ENCODE assay signal across 18 mouse cellular contexts in the genomic region with DNA sequence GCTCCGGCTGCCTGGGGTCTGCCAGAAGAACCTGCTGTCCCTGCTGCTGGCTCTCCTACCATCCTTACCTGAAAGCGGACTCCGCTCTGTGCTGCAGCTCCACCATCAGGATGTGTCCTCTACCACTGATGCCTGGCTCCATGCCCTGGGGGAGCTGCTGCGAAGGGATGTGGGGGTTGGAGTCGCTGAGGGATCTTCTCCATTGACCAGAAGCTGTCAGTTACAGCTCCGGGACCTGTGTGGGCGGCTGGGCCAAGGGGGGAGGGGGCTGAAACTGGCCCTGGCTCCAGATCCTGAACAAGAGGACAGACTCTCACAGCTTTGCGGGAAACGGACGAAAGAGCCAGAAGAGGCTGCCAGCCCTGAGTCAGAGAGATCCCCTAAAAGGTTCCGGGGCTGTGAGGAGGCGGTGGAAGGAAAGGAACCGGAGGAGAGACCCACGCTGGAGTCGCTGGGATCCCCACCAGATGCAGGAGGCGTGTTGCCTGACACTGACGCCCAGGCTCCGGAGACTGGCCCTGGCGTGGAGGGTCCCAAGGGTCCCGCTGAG. TPM values are rescaled to one million over a fixed set of nuclear protein-coding genes. Genes with fewer than 3 reads are reported as not detected.
DNase-seq lines count a peak whose midpoint lies in the region; ATAC-seq and TF ChIP-seq lines count a peak whose summit lies in the region.
"Had no signal": no experiment of that assay in that cellular context is flagged by ENCODE, and none has a peak within 500 bp of the region (broad histone marks: within the 10 kb centered on the region; RNA-seq: fewer than 3 reads in every experiment).

No protein-coding gene starts in this region.

- H3K36me3 ChIP-seq in kidney, embryonic 14.5 days (ENCODE audit: control insufficient read depth, insufficient read depth, low read length): peaks cover 33% of the 10 kb centered on the region
- H3K36me3 ChIP-seq in neural tube, embryonic 12.5 days: peaks cover 32% of the 10 kb centered on the region
- H3K36me3 ChIP-seq in hindbrain, postnatal 0 days (ENCODE audit: insufficient read depth, low read length): peaks cover 4% of the 10 kb centered on the region; the same call in 1 of the 2 replicates

- 80% methylated on average over 20 of the region's 20 CpGs for WGBS in kidney, embryonic 14.5 days
- WGBS in neural tube, embryonic 12.5 days: 88% methylated on average over 20 of the region's 20 CpGs
- 69% methylated on average over 20 of the region's 20 CpGs for WGBS in hindbrain, postnatal 0 days

- no peak overlapping the region for H3K4me2 ChIP-seq in kidney, embryonic 14.5 days (replicated peaks; ENCODE audit: low read depth, low read length)
- no peak overlapping the region; the same call in 1 of the 2 replicates for H3K4me2 ChIP-seq in neural tube, embryonic 12.5 days (replicated peaks)
- no peak overlapping the region for H3K4me2 ChIP-seq in hindbrain, postnatal 0 days (ENCODE audit: low read depth, low read length)

- peak; percentile 45 to 67 for DNase-seq in cerebellum, postnatal 14 days
- no peak for DNase-seq in cerebellum, adult 11 months
- no peak for DNase-seq in kidney, adult 18-20 months
- no peak for DNase-seq in neural tube, embryonic 10.5 days (ENCODE audit: extremely low spot score, low spot score)
- DNase-seq in hindbrain, postnatal 0 days (ENCODE audit: low spot score): peak; percentile 31
- no peak for DNase-seq in embryo, embryonic 10.5 days (ENCODE audit: low spot score)
- DNase-seq: adrenal gland, postnatal 14 days; heart, adult 2 months; kidney, adult 9 months; layer of hippocampus, adult 9-11 months; lung, adult 2 months; right cerebral cortex, postnatal 4 days; thymus, adult 18-20 months had no signal

- H3K9me3 ChIP-seq in kidney, embryonic 14.5 days (ENCODE audit: control insufficient read depth, low read length): no peaks in the 10 kb centered on the region
- H3K9me3 ChIP-seq in neural tube, embryonic 12.5 days: no peaks in the 10 kb centered on the region
- H3K9me3 ChIP-seq in hindbrain, postnatal 0 days (ENCODE audit: low read length): no peaks in the 10 kb centered on the region

- H3K4me1 ChIP-seq in kidney, embryonic 14.5 days (ENCODE audit: control insufficient read depth, insufficient read depth, low read length): peaks cover 10% of the 10 kb centered on the region; the same call in 1 of the 2 replicates
- peaks cover 10% of the 10 kb centered on the region for H3K4me1 ChIP-seq in neural tube, embryonic 12.5 days
- H3K4me1 ChIP-seq in hindbrain, postnatal 0 days (ENCODE audit: insufficient read depth, low read length): 0 out of 2 replicates have a peak, but pooled peaks cover 5% of the 10 kb centered on the region

- no peak overlapping the region for H3K4me3 ChIP-seq in kidney, embryonic 14.5 days (ENCODE audit: low read length)
- no peak overlapping the region for H3K4me3 ChIP-seq in neural tube, embryonic 12.5 days
- no peak overlapping the region for H3K4me3 ChIP-seq in hindbrain, postnatal 0 days (ENCODE audit: low read length)
- H3K4me3 ChIP-seq: heart, adult 2 months had no signal

- no peak overlapping the region for H3K27ac ChIP-seq in kidney, embryonic 14.5 days (ENCODE audit: low read depth, low read length)
- no peak overlapping the region for H3K27ac ChIP-seq in neural tube, embryonic 12.5 days
- no peak overlapping the region for H3K27ac ChIP-seq in hindbrain, postnatal 0 days
- H3K27ac ChIP-seq: heart, adult 2 months had no signal

- no peak for ATAC-seq in kidney, embryonic 14.5 days (ENCODE audit: low FRiP score, low TSS enrichment)
- no peak for ATAC-seq in neural tube, embryonic 12.5 days (ENCODE audit: low FRiP score, low read depth)
- no peak for ATAC-seq in hindbrain, postnatal 0 days

- TF ChIP-seq CTCF in hindbrain, postnatal 0 days (IDR thresholded peaks at IDR 0.05; ENCODE audit: low read depth): 0 out of 2 replicates have a peak, but pooled peaks have one; percentile 9

- peak overlapping the region; percentile 37; the same call in 1 of the 2 replicates for H3K9ac ChIP-seq in kidney, embryonic 14.5 days (ENCODE audit: low read depth, low read length)
- peak overlapping the region; percentile 17; the same call in 1 of the 2 replicates for H3K9ac ChIP-seq in neural tube, embryonic 12.5 days
- H3K9ac ChIP-seq in hindbrain, postnatal 0 days (replicated peaks; ENCODE audit: low read length): 0 out of 2 replicates have a peak overlapping the region, but pooled peaks have one; percentile 3

- H3K27me3 ChIP-seq in kidney, embryonic 14.5 days (ENCODE audit: control insufficient read depth, insufficient read depth, low read length): no peaks in the 10 kb centered on the region
- no peaks in the 10 kb centered on the region for H3K27me3 ChIP-seq in neural tube, embryonic 12.5 days (replicated peaks)
- H3K27me3 ChIP-seq in hindbrain, postnatal 0 days (ENCODE audit: insufficient read depth, low read length): no peaks in the 10 kb centered on the region

RNA-seq across cellular contexts. Expression of a gene that starts 2.4 kb away (rescaled TPM):
- 24.1 and 31.9 TPM in 2 replicates for polyA plus RNA-seq in kidney, embryonic 14.5 days (2014; fragmentation: Nextera tagmentation; extraction: Ambion mirVana)
- 31.0 and 31.2 TPM in 2 replicates for polyA plus RNA-seq in neural tube, embryonic 12.5 days (2016; fragmentation: Nextera tagmentation; extraction: Ambion mirVana)
- total RNA-seq in hindbrain, postnatal 0 days (2014; rRNA removed): 38.7 and 46.5 TPM in 2 replicates
- 23.6 and 27.2 TPM in 2 replicates for polyA plus RNA-seq in hindbrain, postnatal 0 days (2015; fragmentation: Nextera tagmentation; extraction: Ambion mirVana)

RNA-seq across cellular contexts. Expression of a gene that starts 12.6 kb away (rescaled TPM):
- polyA plus RNA-seq in kidney, embryonic 14.5 days (2014; fragmentation: Nextera tagmentation; extraction: Ambion mirVana): 911 and 1,064 TPM in 2 replicates
- 341 and 353 TPM in 2 replicates for polyA plus RNA-seq in neural tube, embryonic 12.5 days (2016; fragmentation: Nextera tagmentation; extraction: Ambion mirVana)
- 699 and 1,071 TPM in 2 replicates for total RNA-seq in hindbrain, postnatal 0 days (2014; rRNA removed)
- polyA plus RNA-seq in hindbrain, postnatal 0 days (2015; fragmentation: Nextera tagmentation; extraction: Ambion mirVana): 337 and 355 TPM in 2 replicates

RNA-seq across cellular contexts. Expression of a gene that starts 34.9 kb away (rescaled TPM):
- 8.7 and 10.9 TPM in 2 replicates for polyA plus RNA-seq in kidney, embryonic 14.5 days (2014; fragmentation: Nextera tagmentation; extraction: Ambion mirVana)
- 3.5 and 4.8 TPM in 2 replicates for polyA plus RNA-seq in neural tube, embryonic 12.5 days (2016; fragmentation: Nextera tagmentation; extraction: Ambion mirVana)
- 6.5 and 9.4 TPM in 2 replicates for total RNA-seq in hindbrain, postnatal 0 days (2014; rRNA removed)
- 1.3 and 1.7 TPM in 2 replicates for polyA plus RNA-seq in hindbrain, postnatal 0 days (2015; fragmentation: Nextera tagmentation; extraction: Ambion mirVana)
- total RNA-seq: megakaryocyte, adult 5-6 weeks had no signal

RNA-seq across cellular contexts. Expression of a gene that starts 49.3 kb away (rescaled TPM):
- polyA plus RNA-seq in kidney, embryonic 14.5 days (2014; fragmentation: Nextera tagmentation; extraction: Ambion mirVana): 5.1 and 5.6 TPM in 2 replicates
- 3.0 and 5.1 TPM in 2 replicates for polyA plus RNA-seq in neural tube, embryonic 12.5 days (2016; fragmentation: Nextera tagmentation; extraction: Ambion mirVana)
- total RNA-seq in hindbrain, postnatal 0 days (2014; rRNA removed): 1.4 TPM in 1 of 2 replicates, not detected in the other
- 1.8 and 2.0 TPM in 2 replicates for polyA plus RNA-seq in hindbrain, postnatal 0 days (2015; fragmentation: Nextera tagmentation; extraction: Ambion mirVana)
- total RNA-seq: adrenal gland, postnatal 14 days; gastrocnemius, adult 18-20 months; heart, adult 2 months; left cerebral cortex, postnatal 36 days; megakaryocyte, adult 5-6 weeks had no signal
- polyA plus RNA-seq: heart, adult 2 months had no signal

Comparison
In these comparisons a context has a peak if more than half of its experiments do, and no peak if none do; other contexts are left out.
1. DNase-seq: peak in cerebellum, postnatal 14 days (2 of 2) and hindbrain, postnatal 0 days (single experiment); none in cerebellum, adult 11 months (single experiment), kidney, adult 18-20 months (single experiment), neural tube, embryonic 10.5 days (single experiment) and embryo, embryonic 10.5 days (single experiment).
2. Peak in every context shown above with its lines, with median percentiles within 50 percentile points of each other: H3K9ac ChIP-seq.